Mouse (Mus musculus): ENCODE results near the gene Mapkapk3. TPM values are rescaled to one million over a fixed set of nuclear protein-coding genes. Genes with fewer than 3 reads are reported as not detected.

Gene Mapkapk3
- 1 to 10 TPM; 1.9 to 2.7 TPM for total RNA-seq (2021)

GRCm38 (mm10) chr9:107289211-107290076 lies at the start of gene Mapkapk3:
Mapkapk3 (minus strand) TSS chr9:107289877.
- DNase-seq (ENCODE audit: extremely low spot score in 1 of 2, low spot score in 2 of 2) = peak; percentile 39 to 90
- intact Hi-C loops (cut with DNase I) = loop anchor here (5.0 kb wide), 4 partner anchors 42 to 602 kb away; partner anchors contain the start of genes Rbm15b and Tex264

GRCm38 (mm10) chr9:107338172-107338883 lies 48.7 kb upstream of the Mapkapk3 start, which contains the start of gene Hemk1:
Hemk1 (minus strand) TSS chr9:107338350.
- peak; percentile 67 to 88 for DNase-seq (ENCODE audit: extremely low spot score in 1 of 2, low spot score in 2 of 2)
- intact Hi-C loops (cut with DNase I) = no loop called here

GRCm38 (mm10) chr9:107336386-107336785 lies 46.7 kb upstream of the Mapkapk3 start:
- no peak for DNase-seq (ENCODE audit: extremely low spot score in 1 of 2, low spot score in 2 of 2)
- intact Hi-C loops (cut with DNase I) = loop anchor here (2.0 kb wide), 1 partner anchor 42 kb away; no protein-coding TSS in a partner anchor

- peak in 1 of 2 experiments; percentile 54 for DNase-seq (ENCODE audit: extremely low spot score in 1 of 2, low spot score in 2 of 2)
- intact Hi-C loops (cut with DNase I) = loop anchor here (2.0 kb wide), 1 partner anchor 41 kb away; no protein-coding TSS in a partner anchor
These were observed 46.2 kb upstream of the Mapkapk3 start for GRCm38 (mm10) chr9:107335909-107336308.

GRCm38 (mm10) chr9:107335046-107335445 lies 45.4 kb upstream of the Mapkapk3 start:
- no peak for DNase-seq (ENCODE audit: extremely low spot score in 1 of 2, low spot score in 2 of 2)
- intact Hi-C loops (cut with DNase I) = no loop called here

- DNase-seq (ENCODE audit: extremely low spot score in 1 of 2, low spot score in 2 of 2) = no peak
- intact Hi-C loops (cut with DNase I) = no loop called here
These were observed 44.7 kb upstream of the Mapkapk3 start for GRCm38 (mm10) chr9:107334356-107334755.

DNA sequence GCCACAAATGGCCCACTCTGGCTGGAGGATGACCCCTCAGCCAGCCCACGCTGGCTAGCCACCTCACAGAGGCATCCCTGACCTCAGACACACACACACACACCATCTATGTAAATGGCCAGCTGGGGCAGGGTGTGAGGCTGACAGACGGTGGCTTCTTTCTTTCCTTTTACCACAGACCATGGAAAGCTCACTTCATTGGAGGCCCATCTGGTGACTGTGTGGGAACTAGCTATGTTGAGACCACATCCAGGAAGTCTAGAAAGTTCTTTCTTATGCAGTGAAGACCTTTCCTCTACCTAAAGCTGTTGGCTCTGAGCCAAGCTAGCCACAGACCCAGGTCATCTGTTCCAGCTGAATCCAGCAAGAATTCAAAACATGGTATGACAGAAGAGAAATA lies 44.0 kb upstream of the Mapkapk3 start:
- no peak for DNase-seq (ENCODE audit: extremely low spot score in 1 of 2, low spot score in 2 of 2)
- intact Hi-C loops (cut with DNase I) = no loop called here

DNA sequence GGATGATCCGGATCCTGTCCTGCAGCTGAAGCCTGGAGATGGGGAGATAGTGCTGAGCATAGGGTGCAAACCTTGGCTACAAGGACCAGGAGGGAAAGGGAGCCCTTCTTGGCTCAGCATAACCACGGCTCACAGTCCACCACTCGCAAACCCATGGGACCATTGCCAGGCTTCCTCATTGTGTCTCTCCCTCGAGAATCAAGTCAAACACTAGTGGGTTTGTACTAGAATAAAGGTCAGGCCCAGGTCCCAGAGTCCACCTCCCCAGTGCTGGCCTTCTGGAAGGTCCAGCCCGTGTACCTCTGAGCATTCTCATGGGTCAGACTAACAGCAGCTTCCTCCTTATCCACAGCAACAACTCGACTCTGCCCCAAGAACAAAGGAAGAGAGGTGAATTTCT lies 41.1 kb upstream of the Mapkapk3 start:
- intact Hi-C loops (cut with DNase I) = no loop called here
- DNase-seq (ENCODE audit: extremely low spot score in 1 of 2, low spot score in 2 of 2) = no peak

GRCm38 (mm10) chr9:107327879-107328620 lies 38.4 kb upstream of the Mapkapk3 start:
- no peak for DNase-seq (ENCODE audit: extremely low spot score in 1 of 2, low spot score in 2 of 2)
- intact Hi-C loops (cut with DNase I) = no loop called here

DNA sequence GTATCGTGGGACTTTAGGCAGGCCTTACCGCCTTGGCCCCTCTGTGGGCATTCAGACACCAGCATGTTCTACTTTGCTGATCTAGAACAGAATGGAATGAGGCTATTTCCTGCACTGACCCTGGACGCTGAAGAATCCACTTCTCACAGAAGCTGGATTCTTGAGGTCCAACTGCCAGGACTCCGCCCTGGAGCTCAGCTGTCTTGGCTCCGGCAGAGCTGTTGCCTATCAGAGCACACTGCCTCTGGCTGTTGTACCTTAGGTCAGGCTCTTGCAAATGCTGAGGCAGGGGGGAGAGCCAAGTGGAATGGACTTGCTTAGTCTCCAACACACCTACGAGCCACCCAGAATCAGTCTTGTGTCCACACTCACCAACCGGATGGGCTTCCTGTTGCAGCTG lies 36.2 kb upstream of the Mapkapk3 start:
- no peak for DNase-seq (ENCODE audit: extremely low spot score in 1 of 2, low spot score in 2 of 2)
- intact Hi-C loops (cut with DNase I) = no loop called here

- no peak for DNase-seq (ENCODE audit: extremely low spot score in 1 of 2, low spot score in 2 of 2)
- intact Hi-C loops (cut with DNase I) = no loop called here
These were observed 35.3 kb upstream of the Mapkapk3 start for GRCm38 (mm10) chr9:107324799-107325561.

GRCm38 (mm10) chr9:107323558-107323957 lies 33.9 kb upstream of the Mapkapk3 start:
- DNase-seq (ENCODE audit: extremely low spot score in 1 of 2, low spot score in 2 of 2) = no peak

GRCm38 (mm10) chr9:107322461-107323050 lies 32.9 kb upstream of the Mapkapk3 start:
- DNase-seq (ENCODE audit: extremely low spot score in 1 of 2, low spot score in 2 of 2) = no peak
- intact Hi-C loops (cut with DNase I) = no loop called here

More at GRCm38 (mm10) chr9:107323558-107323957, 33.9 kb upstream of the Mapkapk3 start:
- intact Hi-C loops (cut with DNase I) = no loop called here

DNA sequence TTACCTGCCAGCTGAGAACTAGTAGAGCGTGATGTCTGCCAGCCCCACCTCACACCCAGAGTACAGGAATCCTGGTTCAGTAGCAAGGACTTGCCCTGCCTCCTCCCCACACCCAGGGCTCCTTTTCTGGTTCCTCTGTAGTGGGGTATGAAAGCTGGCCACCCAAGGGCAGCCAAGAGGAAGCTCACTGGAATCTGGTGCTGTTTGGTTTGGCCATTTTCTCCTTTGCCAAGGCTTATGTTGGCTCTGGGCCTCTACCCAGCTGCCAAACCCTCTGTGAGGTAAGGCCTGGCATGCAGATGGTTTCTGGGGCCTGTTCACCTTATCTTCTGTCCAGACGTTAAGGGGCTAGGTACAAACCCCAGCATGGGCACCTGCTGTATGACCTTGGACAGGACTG lies 26.1 kb upstream of the Mapkapk3 start:
- intact Hi-C loops (cut with DNase I) = no loop called here
- no peak for DNase-seq (ENCODE audit: extremely low spot score in 1 of 2, low spot score in 2 of 2)

DNA sequence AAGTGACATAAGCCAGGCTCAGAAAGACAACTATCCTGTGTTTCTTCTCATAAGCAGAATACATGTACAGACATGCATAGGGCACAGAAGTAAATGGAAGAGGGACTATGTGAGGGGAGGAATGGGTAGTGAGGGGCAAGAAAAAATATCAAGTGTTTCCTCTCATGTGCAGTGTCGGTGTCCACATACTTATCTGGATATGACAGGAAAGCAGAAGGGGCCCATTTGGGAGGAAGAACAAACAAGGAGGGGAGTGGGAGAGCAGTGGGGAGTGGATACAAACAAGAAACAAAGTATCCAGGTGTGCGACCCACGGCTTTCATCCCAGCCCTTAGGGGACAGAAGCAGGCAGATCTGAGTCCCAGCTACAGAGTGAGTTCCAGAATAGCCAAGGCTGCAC lies 24.2 kb upstream of the Mapkapk3 start:
- intact Hi-C loops (cut with DNase I) = no loop called here
- DNase-seq (ENCODE audit: extremely low spot score in 1 of 2, low spot score in 2 of 2) = no peak

DNA sequence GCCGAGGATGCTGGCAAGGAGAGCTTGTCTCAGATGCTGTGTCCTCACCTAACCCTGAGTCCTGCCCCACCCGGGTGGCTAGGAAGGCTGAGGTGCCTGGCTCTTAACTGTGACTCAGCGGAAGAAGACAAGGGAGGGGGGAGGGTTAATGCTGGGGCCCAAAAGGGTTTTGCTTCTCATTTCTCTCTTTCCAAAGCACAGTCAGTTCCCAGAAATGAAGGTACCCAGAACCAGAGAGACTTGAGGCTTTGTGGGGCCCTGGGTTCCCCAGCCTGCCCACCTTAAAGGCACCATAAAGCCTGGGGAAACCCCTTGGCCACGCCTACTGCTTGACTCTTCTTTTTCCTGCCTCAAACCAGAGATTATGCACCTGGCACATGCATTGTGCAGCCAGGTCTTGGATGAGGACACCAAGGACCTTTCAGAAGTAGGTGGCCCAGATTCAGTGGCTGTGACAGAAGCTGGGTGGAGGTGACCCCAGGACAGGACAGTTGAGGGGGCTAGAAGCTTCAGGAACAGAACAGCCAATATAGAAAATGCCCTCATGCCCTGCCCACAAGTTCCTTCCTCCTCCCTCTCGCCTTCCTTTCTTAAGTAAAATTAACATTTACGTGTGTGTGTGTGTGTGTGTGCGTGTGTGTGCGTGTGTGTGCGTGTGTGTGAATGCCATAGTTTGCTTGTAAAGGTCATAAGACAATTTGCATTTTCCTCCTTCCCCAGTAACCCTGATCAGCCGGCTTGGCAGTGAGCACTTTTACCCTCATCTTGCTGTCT lies 23.3 kb upstream of the Mapkapk3 start:
- no peak for DNase-seq (ENCODE audit: extremely low spot score in 1 of 2, low spot score in 2 of 2)
- intact Hi-C loops (cut with DNase I) = no loop called here

DNA sequence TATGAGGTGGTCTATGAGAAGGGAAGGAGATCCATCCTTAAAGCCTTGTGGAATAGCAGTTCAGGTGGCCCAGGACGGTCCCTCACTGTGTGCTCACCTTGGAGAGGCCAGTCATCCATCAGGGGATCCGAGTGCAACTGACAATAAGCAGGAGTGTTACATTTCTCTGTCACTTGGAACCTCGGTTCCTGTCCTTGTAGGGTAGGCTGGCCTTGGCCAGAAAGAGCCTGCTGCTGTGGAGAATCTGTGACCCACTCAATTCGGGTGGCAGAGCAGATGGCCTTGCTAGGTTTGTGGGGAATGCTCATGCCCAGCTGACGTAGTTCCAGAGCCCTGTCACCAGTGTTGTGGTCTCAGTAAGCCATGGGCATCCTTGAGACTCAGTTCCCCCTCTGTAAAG lies 19.9 kb upstream of the Mapkapk3 start:
- intact Hi-C loops (cut with DNase I) = no loop called here
- no peak for DNase-seq (ENCODE audit: extremely low spot score in 1 of 2, low spot score in 2 of 2)
